Mouse (Mus musculus) liver, embryonic 14.5 days (tissue): ENCODE measurements at regions not wholly inside any gene's neighbourhood (a gene's known extent, or its start where the extent isn't known, plus 50 kb on each side); places are given as distances from the start of the nearest gene placed in this dataset.

Experiments used
- CTCF ChIP-seq: IDR thresholded peaks from 2 replicates; pipeline ENCODE4 v1.5.1; 2016; ENCODE audit warnings: antibody characterized with exemption, low read depth, control low read depth
- EP300 ChIP-seq: IDR thresholded peaks from 2 replicates; pipeline ENCODE4 v1.6.1; 2016; ENCODE audit warnings: antibody characterized with exemption, low read depth

GRCm38 (mm10) chr17:83115146-83115545 lies 99.9 kb upstream of the Pkdcc start:
- TF ChIP-seq CTCF (no peak), EP300 (no peak)
